Mouse (Mus musculus) telencephalon, adult 2 months (tissue): ENCODE results near the gene Ptpn14.
"Not testable (repeated sequence)": the region's sequence is repeated elsewhere in the genome, so short reads cannot be mapped to it uniquely, and the experiment has no call there.

Experiments used
- DNase-seq: peaks from one replicate; pipeline ENCODE4 v3.0.0-alpha.2; 2011; ENCODE audit warnings: low read depth, low spot score

Gene Ptpn14

GRCm38 (mm10) chr1:189727884-189728783 is at the start of gene Ptpn14:
Ptpn14 (plus strand) TSS chr1:189728268.
- DNase-seq, result no peak

DNA sequence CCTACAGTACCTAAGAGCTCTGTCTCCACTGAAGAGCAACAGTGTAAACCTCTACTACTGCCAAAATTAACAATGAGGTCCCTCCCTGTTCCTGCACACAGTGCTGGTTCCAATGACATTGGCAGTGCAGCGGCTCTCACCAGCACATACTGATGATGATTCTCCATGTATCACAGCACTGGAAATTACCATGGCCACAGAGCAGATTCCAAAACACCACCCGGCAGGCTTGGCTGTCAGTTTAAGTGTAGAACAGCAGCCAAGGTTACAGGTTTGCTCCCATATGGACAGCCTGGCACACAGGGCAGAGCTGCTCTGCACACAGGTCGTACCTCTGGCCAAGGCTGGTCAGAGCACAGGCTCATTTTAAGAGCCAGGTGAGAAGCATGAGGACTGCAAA is 48.5 kb upstream of the Ptpn14 start:
- no peak for DNase-seq

DNA sequence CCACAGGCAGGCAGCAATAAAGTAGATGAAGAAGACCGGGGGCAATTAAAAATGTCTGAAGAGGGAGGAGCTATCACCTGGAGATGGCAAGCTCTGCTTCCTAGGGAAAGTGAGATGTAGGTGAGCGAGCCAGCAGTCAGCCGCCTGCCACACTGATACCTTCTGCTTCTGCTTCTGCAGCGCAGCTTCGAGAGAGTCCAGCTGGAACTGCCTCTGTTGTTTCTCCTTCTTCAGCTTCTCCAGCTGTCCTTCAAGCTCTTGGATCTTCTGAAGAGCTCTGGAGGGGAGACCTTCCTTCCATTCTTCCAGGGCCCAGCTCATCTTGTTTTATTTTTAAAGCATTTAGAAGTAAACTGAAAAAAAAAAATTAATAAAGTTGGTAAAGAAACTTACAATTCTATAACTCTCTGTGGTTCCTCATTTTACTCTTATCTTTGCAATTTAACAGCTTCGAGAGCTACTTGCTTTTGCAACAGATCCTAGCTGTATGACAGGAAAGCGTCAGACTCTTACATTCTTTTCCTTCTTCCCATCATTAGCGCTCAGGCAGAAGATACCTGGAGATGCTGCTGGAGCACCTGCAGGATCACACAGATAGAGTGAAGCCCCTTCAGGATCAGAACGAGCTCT is 43.2 kb upstream of the Ptpn14 start:
- no peak for DNase-seq

- DNase-seq, result no peak
Observed at GRCm38 (mm10) chr1:189686025-189686424, 42.0 kb upstream of the Ptpn14 start.

- DNase-seq, result peak; percentile 97
Observed at GRCm38 (mm10) chr1:189687654-189688387, 40.2 kb upstream of the Ptpn14 start, which contains the start of gene Cenpf. Cenpf (minus strand) TSS chr1:189688086.

- DNase-seq, result no peak
Observed at GRCm38 (mm10) chr1:189688388-189688750, 39.7 kb upstream of the Ptpn14 start.

DNA sequence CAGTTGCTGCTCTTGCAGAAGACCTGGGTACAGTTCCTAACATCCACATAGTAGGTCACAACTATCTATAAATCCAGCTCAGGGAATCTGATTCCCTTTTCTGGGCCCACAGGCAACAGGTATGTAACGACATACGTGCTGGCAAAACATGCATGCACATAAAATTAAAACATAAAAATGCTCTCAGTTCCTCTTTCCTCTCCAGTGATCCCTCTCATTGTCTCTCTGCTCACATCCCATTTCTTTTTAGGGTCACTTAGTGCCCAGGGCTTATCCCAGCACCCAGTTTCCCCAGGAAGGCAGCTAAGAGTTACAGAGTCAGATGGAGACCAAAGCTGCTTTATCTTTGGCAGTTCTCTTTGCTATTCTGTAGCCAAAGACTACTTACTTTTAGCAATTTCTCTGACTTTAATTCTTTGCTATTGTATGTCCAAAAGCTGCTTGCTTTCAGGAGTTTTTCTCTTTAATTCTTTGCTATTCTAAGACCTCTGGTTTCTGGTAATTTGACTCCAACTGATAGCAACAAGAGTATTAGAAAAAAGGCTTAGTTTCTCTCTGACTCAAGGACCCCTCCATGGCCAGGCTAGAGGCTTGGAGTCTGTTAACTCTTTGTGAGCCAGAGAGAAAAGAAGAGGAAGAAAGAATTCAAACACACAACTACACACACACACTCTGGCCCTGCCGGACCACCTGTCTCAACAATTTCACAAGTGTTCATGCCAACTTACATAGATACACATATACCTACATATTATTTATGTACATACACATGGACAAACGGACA is 38.8 kb upstream of the Ptpn14 start:
- DNase-seq, result no peak

- not testable (repeated sequence) for DNase-seq
Observed at GRCm38 (mm10) chr1:189692442-189692841, 35.6 kb upstream of the Ptpn14 start.

- no peak for DNase-seq
Observed at GRCm38 (mm10) chr1:189694391-189694790, 33.7 kb upstream of the Ptpn14 start.

GRCm38 (mm10) chr1:189695321-189695720 is 32.7 kb upstream of the Ptpn14 start:
- no peak for DNase-seq

DNA sequence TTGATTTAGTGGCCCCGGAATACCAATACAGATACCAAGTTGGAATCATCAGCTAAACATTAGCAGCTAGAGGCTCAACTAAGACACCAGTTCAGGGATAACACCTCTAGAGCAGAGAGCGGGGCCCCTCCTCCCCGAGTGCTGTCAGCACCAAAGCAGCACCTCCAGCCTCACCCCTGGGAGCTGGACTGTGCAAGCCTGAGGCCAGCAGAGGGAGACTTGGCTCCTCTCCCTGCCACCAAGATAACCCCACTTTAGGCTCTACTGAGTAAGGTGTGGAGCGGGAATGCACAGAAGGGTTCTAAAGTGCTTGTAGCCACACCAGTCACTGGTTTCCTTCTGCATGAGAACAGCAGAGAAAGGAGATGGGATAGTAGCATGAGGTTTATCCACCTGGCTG is 29.7 kb upstream of the Ptpn14 start:
- no peak for DNase-seq

GRCm38 (mm10) chr1:189700186-189700585 is 27.9 kb upstream of the Ptpn14 start:
- DNase-seq, result no peak

GRCm38 (mm10) chr1:189700990-189701389 is 27.1 kb upstream of the Ptpn14 start:
- DNase-seq, result peak; percentile 46

DNA sequence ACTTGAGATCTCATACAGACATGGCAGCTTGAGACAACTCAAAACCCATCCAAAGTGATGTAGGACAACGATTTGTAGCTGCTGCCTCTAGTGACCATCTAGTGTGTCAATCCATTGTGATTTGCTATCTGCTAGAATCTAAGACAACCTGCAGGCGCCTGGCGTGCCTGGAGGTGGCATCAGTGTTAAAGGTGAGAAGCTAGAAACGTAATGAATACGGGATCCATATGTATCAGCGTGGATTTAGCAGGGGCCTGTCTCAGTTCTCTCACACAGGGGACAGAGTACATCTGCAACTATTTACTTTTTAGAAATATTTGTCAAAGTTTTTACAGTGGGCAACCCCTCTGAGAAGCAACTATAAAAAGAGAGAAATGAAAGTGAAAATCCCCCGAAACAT is 24.9 kb upstream of the Ptpn14 start:
- no peak for DNase-seq

DNA sequence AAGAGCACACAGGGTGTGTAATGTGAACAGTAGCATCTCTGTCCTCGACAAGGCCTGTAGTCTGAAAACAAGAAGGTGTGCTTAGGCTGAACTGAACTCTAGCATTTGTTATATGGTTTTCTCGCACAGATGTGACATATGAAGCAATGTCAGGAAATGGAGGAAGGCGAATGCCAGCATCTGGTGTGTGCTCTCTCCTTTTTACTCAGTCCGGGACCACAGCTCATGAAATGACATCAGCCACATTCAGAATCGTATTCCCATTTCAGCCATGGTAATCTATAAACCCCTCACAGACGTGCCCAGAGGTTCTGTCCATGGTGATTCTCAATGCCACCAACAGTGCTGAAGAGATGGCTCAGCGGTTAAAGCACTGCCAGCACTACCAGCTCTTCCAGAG is 24.5 kb upstream of the Ptpn14 start:
- no peak for DNase-seq

DNA sequence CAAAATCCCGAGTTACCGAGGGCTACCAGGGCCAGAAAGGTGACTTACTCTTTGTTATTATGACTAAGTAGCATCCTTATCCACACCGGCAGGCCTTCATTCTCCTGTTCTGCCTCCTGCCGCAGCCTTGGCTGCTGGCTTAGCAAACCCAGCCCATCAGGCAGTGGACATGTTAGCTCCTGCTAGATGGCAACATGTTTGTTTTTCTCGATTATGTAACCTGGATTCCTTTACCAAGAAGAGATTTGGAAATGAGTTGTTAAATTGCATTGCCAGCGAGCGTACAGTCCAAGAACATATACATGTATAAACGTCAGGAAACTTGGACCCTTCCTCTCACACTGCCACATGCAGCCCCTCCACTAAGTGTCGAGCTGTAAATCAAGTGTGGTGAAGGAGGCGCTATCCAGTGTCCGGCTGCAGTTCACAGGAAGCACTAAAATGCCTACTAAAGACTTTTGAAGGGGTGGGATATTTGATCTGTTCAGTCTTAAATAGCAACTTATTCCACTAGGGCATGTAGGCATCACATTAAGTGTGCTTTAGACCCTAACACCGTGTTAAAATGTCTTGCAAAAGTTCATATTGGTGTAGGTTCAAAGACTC is 21.9 kb upstream of the Ptpn14 start:
- DNase-seq, result no peak

GRCm38 (mm10) chr1:189707014-189707413 is 21.1 kb upstream of the Ptpn14 start:
- DNase-seq, result no peak

- DNase-seq, result no peak
Observed at GRCm38 (mm10) chr1:189707419-189707818, 20.6 kb upstream of the Ptpn14 start.

DNA sequence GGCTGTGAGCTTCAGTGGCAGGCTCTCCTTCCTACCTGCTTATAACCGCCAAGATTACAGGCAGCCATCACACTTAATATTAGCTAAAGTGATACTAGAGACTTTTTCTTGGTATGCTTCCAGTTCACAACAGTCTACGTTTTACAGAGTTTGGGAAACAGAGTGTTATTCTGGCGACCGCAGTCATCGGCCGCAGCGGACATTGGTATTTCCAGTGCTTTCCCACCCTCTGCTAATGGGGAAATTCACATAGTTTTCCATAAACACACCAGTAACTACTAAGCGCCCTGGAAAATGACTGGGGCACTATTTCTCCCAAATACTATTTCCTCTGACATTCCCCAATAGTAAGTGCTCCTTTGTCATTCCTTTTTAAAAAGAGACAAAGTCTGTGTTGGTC is 19.1 kb upstream of the Ptpn14 start:
- no peak for DNase-seq

DNA sequence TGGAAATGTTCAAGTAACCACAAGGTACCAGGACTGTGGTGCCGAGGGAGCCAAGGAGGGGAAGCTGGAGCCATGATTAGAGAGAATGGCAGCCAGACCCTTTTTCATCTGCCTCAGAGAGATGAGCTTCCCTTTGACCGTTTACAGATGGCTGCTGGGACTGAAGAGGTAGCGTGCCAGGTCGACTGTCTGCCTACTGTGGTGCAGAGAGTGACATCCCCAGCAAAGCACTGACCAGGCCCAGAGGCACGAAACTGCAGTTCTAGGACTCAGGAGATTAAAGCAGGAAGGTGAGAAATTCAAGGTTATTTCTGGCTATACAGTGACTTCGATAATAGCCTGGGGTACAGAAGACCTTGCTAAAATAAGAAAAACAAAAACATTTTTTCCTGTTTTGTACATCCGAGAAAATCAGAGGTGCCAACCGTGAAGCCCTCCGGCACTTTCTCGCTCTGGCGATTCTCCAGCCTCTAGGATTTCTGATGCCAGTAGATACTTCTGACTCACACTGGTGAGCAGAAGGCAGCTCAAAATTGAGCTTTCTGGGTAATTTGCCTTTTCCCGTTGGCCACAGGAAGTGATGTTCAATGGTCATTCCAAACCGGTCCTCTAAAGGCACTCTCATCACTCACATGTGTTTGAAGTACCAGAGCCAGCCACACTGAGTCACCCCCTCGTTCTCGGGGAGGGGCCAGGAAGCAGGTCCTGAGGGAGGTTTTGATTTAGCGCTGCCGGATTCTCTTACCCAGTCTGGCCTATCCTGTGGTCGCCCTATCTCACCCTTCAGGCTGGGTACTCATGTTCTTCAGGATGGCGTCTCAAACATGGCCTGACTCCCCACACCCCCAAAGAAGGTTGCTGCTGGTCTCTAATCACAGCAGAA is 11.9 kb upstream of the Ptpn14 start:
- no peak for DNase-seq
